Mouse (Mus musculus): ENCODE data around the gene Per3. TPM values are rescaled to one million over a fixed set of nuclear protein-coding genes. Genes with fewer than 3 reads are reported as not detected.
"Not testable (repeated sequence)": the region's sequence is repeated elsewhere in the genome, so short reads cannot be mapped to it uniquely, and the experiment has no call there.

The Per3 gene
- total RNA-seq, 2 experiments from 2014 or later, result 16.2 TPM

DNA sequence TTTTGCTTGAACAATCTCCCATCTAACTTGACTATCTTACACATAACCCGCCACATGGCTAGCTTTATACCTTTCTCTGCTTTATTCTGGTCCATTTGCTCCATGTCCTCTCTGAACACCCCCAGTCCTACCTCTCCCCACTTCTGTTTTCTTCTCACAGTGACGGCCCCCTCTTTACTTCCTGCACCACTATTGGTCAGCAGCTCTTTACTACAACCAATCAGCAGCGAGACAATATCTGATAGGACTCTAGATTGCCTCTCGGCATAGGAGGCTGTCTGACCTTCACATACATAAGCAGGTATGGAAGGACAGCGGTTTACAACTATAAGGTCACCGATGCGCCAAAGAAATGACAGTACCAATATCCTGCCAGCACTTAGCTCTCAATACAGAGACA, 7.9 kb downstream of the Per3 start:
- intact Hi-C loops (cut with DNase I), result no loop called here
- DNase-seq, result no peak

DNA sequence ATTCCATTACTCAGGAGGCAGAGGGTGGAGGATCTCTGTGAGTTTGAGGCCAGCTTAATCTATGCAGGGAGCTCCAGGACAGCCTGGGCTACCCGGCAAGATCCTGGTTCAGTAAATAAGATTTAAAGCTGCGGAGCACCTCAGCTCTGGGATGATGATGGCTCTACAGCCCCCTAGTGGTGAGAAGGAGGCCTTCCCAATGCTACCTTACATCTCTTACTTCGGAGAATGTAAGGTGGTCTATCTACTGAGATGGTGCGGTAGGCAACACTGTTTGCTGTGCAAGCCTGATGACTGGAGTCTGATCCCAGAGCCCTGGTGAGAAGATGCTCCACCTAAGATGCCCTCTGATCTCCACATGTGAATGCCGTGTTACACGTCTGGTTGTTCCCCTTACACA, 17.5 kb downstream of the Per3 start:
- intact Hi-C loops (cut with DNase I), result loop anchor here (5.0 kb wide), 1 partner anchor 60 kb away; no protein-coding TSS in a partner anchor
- peak in 1 of 2 experiments; percentile 40 for DNase-seq

DNA sequence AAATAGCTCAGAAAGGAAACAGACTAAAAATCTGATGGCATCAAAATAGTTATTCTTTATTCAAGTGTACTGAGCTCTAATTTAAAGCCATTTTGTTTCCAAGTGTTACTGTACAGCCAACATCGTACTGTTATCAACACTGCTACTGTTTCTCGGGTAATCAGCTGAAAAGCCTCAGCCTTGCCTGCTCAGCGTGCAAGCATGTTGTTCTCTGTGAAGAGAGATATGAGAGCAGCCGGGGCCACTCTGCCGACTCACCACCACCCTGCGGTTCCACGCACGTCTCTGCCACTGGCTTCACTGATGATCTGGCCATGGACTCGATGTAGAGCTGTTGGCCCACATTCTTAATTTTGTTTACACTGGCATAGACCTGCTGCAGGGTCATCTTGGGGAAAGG, 20.3 kb downstream of the Per3 start:
- no peak for DNase-seq
- intact Hi-C loops (cut with DNase I), result no loop called here

GRCm38 (mm10) chr4:151017356-151017755, 27.1 kb downstream of the Per3 start:
- DNase-seq; intact Hi-C loops (cut with DNase I): not testable (repeated sequence)

GRCm38 (mm10) chr4:151015946-151016345, 28.5 kb downstream of the Per3 start:
- intact Hi-C loops (cut with DNase I), result no loop called here
- DNase-seq, result no peak

- intact Hi-C loops (cut with DNase I), result no loop called here
- no peak for DNase-seq
Measured at GRCm38 (mm10) chr4:151010316-151010715, 34.1 kb downstream of the Per3 start.

- intact Hi-C loops (cut with DNase I), result no loop called here
- DNase-seq, result peak; percentile 17 to 58
Measured at GRCm38 (mm10) chr4:151006945-151007344, 37.5 kb downstream of the Per3 start.

DNA sequence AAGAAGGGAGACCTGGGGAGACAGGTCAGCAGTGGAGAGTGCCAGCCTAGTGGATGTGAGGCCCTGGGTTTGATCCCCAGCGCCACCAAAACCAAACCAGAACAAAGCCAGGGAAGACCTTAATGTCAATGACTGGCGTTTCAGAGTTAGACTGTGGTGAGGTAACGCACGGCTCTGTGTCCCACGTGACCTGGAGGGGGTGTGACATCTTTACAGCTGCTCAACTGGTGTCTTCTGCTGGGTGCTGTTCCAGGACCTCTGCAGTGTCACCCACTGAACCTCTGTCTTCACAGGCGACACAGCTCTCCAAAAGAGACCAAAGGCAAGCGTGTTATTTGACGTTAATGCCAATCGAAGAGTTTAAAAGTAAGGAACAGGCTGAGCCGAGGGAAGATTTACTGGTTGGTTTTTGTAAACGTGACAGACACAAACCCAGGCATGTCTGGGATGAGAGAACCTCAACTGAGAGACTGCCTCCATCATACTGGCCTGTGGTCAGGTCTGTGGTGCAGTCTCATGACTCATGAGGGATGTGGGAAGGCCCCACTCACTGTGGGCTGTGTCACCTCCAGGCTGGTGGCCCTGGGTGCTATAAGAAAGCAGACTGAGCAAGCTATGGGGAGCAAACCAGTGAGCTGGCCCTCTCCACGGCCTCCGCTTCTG, 38.7 kb downstream of the Per3 start:
- intact Hi-C loops (cut with DNase I), result no loop called here
- DNase-seq, result no peak

DNA sequence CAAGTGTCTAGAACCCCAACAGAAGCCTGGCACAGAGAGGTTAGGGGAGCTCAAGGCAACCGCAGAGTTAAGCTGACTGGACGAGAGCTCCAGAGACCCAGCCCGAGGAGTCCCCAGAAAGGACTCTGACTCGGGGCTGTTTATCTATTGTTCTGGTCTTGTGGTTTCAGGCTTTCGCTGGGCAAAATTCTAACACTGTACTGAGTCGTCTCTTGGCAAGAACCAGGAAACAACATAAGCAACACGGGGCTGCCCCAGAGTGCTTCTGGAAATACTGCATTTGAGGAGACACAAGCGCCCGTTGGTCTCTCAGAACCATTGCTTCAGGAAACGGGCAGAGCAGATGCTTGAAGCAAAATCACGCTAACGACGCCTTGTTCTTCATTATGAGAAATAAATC, 43.1 kb downstream of the Per3 start:
- intact Hi-C loops (cut with DNase I), result no loop called here

GRCm38 (mm10) chr4:150998626-150999025, 45.8 kb downstream of the Per3 start:
- no peak for DNase-seq
- intact Hi-C loops (cut with DNase I), result no loop called here

More for the DNA sequence above, 43.1 kb downstream of the Per3 start:
- no peak for DNase-seq

- intact Hi-C loops (cut with DNase I), result no loop called here
- no peak for DNase-seq
Measured at GRCm38 (mm10) chr4:150996797-150997196, 47.7 kb downstream of the Per3 start, which contains the start of gene Uts2. Gene Uts2 (plus strand): TSS chr4:150997097.

GRCm38 (mm10) chr4:150990148-150990547, 54.3 kb downstream of the Per3 start:
- intact Hi-C loops (cut with DNase I), result no loop called here
- peak in 1 of 2 experiments; percentile 20 for DNase-seq

DNA sequence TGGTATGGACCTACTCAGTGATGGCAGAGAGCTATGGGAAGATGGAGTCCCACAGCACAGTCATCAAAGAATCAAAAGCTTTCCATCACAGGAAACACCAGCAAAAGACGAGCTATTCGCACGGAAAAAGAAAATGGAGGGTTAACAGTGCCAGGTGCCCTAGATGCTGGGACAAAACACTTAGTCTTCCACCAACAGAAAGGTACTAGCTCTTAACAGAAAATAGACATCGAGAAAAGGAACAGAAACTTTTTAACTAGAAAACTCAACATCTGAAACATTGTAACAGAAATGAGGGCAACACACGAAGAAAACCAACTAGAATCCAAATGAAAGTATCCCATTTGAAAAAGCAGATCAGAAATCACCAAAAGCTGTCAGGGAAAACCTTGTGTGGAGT, 64.3 kb downstream of the Per3 start:
- DNase-seq, result no peak
- intact Hi-C loops (cut with DNase I), result no loop called here

GRCm38 (mm10) chr4:150979455-150979854, 65.0 kb downstream of the Per3 start:
- DNase-seq, result no peak
- intact Hi-C loops (cut with DNase I), result no loop called here

DNA sequence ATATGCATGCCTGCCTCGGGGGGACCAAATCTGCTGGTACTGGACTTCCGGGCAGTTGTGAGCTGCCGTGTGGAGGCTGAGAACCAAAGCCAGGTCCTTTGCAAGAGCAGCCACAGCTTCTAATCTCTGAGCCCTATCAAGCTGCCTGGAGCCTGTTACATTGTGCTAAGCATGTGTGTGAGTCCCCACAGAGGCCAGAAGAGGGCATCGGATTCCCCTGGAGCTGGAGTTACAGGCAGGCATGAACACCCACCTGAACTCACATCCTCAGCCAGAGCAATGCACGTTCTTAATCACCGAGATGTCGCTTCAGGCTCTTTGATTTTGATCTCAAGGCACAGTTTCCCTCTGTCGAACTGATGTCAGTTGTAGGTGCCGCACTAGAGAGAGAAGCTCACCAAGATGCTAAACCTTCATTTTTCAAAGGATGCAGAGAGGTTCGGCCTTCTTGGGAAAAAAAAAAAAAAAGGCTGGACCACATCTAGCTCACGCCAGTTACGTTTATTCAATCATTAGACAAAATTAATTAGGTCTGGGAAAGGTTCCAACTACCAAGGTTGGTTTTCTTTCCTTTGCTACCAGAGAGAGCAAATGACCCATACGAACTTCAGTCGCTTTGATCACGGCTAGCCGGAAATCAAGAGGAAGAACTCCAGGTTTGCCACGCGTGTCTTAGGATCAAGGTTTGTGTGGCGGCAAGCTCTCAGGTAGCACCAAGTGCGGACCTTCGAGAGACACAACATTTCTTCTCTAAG, 66.1 kb downstream of the Per3 start:
- no peak for DNase-seq
- intact Hi-C loops (cut with DNase I), result no loop called here

- intact Hi-C loops (cut with DNase I), result no loop called here
- DNase-seq, result no peak
Measured at GRCm38 (mm10) chr4:150975145-150975544, 69.3 kb downstream of the Per3 start.

DNA sequence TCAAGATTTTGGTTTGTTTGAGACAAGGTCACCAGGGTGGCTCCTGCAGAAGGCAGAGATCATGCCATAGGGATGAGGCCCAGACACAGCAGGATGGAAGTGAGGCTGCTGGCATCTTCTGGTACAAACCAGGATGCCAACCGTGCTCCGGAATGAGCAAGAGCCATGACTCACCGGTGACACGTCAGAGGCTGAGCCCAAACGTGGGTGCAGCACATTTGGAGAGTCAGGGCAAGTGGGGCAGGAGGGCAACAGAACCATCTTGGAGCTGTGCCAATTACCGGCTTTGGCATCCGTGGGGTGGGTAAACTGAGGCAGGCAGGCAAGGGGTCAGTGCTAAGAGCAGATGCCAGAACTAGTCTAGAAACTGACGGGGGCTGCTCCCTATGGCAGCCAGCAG, 71.2 kb downstream of the Per3 start:
- intact Hi-C loops (cut with DNase I), result no loop called here

DNA sequence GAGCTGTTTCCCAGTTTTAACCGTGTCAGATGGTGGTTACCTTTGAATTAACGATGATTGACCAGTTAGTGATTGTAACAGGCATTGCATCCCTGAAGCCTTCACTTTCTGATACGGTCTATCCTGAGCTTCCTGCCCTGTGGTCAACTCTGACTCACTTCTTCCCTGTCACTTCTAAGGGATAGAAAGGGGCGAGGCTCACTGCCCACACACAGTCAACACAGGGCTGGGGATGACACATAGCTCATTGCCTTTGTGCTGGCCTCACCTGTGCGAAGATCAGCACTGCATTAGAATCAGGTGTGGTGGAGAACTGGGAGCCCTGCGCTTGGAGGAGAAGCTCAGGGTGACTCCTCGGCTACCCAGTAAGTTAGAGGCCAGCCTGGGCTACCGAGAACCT, 75.5 kb downstream of the Per3 start:
- intact Hi-C loops (cut with DNase I), result loop anchor here (5.0 kb wide), 2 partner anchors 58 to 312 kb away; no protein-coding TSS in a partner anchor
- no peak for DNase-seq

More for the DNA sequence above, 71.2 kb downstream of the Per3 start:
- DNase-seq, result no peak

- intact Hi-C loops (cut with DNase I), result loop anchor here (2.0 to 5.0 kb wide), 3 partner anchors 61 to 309 kb away; no protein-coding TSS in a partner anchor
- peak; percentile 69 to 81 for DNase-seq
Measured at GRCm38 (mm10) chr4:150966556-150966955, 77.9 kb downstream of the Per3 start.

DNA sequence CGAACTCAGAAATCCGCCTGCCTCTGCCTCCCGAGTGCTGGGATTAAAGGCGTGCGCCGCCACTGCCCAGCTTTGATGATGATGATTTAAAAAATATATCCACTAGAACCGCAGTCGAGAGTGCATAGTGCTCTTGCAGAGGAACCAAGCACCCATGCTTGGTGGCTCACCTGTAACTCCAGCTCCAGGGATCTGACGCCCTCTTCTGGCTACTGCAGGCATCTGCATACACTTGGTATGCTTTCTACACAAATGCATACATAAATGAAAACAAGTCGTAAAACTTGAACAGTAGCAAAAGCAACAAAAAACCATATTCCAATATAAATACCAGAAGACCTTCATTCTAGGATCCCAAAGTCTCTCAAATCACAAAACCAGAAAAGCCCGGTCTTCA, 78.9 kb downstream of the Per3 start:
- intact Hi-C loops (cut with DNase I), result loop anchor here (2.0 to 5.0 kb wide), 3 partner anchors 62 to 308 kb away; no protein-coding TSS in a partner anchor
- no peak for DNase-seq

GRCm38 (mm10) chr4:150964635-150965554, 79.6 kb downstream of the Per3 start:
- intact Hi-C loops (cut with DNase I), result loop anchor here (2.0 to 5.0 kb wide), 4 partner anchors 48 to 308 kb away; no protein-coding TSS in a partner anchor
- peak; percentile 89 to 94 for DNase-seq
